Mouse (Mus musculus): ENCODE results near the gene Dennd1a.

DNA sequence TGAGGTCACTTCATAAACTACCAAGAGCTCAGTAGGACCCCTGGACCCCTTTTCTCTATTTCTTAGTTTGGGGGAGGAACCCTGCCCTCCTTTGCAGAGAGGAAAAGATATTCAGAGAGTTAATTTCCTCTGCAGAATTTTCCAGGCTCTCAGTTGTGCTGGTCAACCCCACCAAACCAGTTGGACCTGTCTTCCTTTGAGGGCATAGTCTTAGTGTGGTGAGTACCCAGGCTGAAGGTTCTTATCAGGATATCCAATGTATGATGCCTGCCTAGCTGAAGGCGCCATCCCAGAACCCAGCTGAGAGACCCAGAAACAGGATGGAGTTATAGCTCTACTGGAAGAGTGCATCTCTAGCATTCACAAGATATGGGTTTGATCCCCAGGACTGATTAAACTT, 536.1 kb downstream of the Dennd1a start:
- TF ChIP-seq CTCF (conservative IDR thresholded peaks at IDR 0.05; ENCODE audit: insufficient read depth, insufficient read length, low read depth, low read length) (no peak), POLR2A (IDR thresholded peaks at IDR 0.05; ENCODE audit: low read depth, low read length) (no peak)
